Mouse (Mus musculus) megakaryocyte-erythroid progenitor cell, adult 5-6 weeks (primary cell): ENCODE results near the gene Prdm1. TPM values are rescaled to one million over a fixed set of nuclear protein-coding genes. Genes with fewer than 3 reads are reported as not detected.

ENCODE experiments used
- ATAC-seq: replicated peaks from 2 replicates; pipeline ENCODE4 v1.8.0; 2016; ENCODE audit warnings: mild to moderate bottlenecking, inconsistent platforms; ENCODE audit not compliant: severe bottlenecking, poor library complexity, low FRiP score, low TSS enrichment
- total RNA-seq, 2 experiments: library from RNA; stranded (forward) in 1 of 2; stranded (reverse) in 1 of 2; fragments of 200-1000, 215-1000 nt in 1 of 2; fragments of >200 nt in 1 of 2; fragmentation: Nextera tagmentation in 1 of 2; gene quantifications; 2 replicates each; pipeline ENCODE4 v1.2.3; 2014 to 2017

Gene Prdm1
- total RNA-seq, 2 experiments from 2014 or later, result 0.48 TPM; not detected in 1

- no peak for ATAC-seq
These were observed 28.3 kb downstream of the Prdm1 start for GRCm38 (mm10) chr10:44499897-44500519.

- ATAC-seq, result no peak
These were observed 34.3 kb downstream of the Prdm1 start for GRCm38 (mm10) chr10:44493818-44494492.

- ATAC-seq, result no peak
These were observed 35.3 kb downstream of the Prdm1 start for GRCm38 (mm10) chr10:44492815-44493525.

GRCm38 (mm10) chr10:44490899-44491422 is 37.3 kb downstream of the Prdm1 start:
- ATAC-seq, result no peak

- ATAC-seq, result no peak
These were observed 41.2 kb downstream of the Prdm1 start for GRCm38 (mm10) chr10:44487132-44487531.

- ATAC-seq, result no peak
These were observed 44.2 kb downstream of the Prdm1 start for GRCm38 (mm10) chr10:44484077-44484476.

GRCm38 (mm10) chr10:44483116-44483515 is 45.2 kb downstream of the Prdm1 start:
- ATAC-seq, result no peak

GRCm38 (mm10) chr10:44481379-44481778 is 46.9 kb downstream of the Prdm1 start:
- no peak for ATAC-seq

- no peak for ATAC-seq
These were observed 49.0 kb downstream of the Prdm1 start for GRCm38 (mm10) chr10:44479286-44479685.

GRCm38 (mm10) chr10:44478091-44478490 is 50.2 kb downstream of the Prdm1 start:
- ATAC-seq, result no peak; the same call in 1 of the 2 replicates

GRCm38 (mm10) chr10:44477240-44477639 is 51.1 kb downstream of the Prdm1 start:
- no peak for ATAC-seq

- ATAC-seq, result no peak
These were observed 51.8 kb downstream of the Prdm1 start for GRCm38 (mm10) chr10:44476523-44476922.

GRCm38 (mm10) chr10:44475376-44475775 is 52.9 kb downstream of the Prdm1 start:
- no peak for ATAC-seq

GRCm38 (mm10) chr10:44474256-44474655 is 54.0 kb downstream of the Prdm1 start:
- peak; percentile 59 for ATAC-seq

GRCm38 (mm10) chr10:44465618-44466017 is 62.7 kb downstream of the Prdm1 start:
- ATAC-seq, result peak; percentile 56; the same call in 1 of the 2 replicates

- no peak for ATAC-seq
These were observed 63.7 kb downstream of the Prdm1 start for GRCm38 (mm10) chr10:44464563-44464962.

GRCm38 (mm10) chr10:44463856-44464255 is 64.4 kb downstream of the Prdm1 start:
- ATAC-seq, result no peak

GRCm38 (mm10) chr10:44462351-44462750 is 66.0 kb downstream of the Prdm1 start:
- ATAC-seq, result no peak

GRCm38 (mm10) chr10:44461063-44461462 is 67.2 kb downstream of the Prdm1 start:
- no peak for ATAC-seq

- ATAC-seq, result no peak
These were observed 68.0 kb downstream of the Prdm1 start for GRCm38 (mm10) chr10:44460095-44460810.
